Mouse (Mus musculus) megakaryocyte progenitor cell, adult 5-6 weeks (primary cell): ENCODE results near the gene Sgk2. TPM values are rescaled to one million over a fixed set of nuclear protein-coding genes. Genes with fewer than 3 reads are reported as not detected.
"Not testable (repeated sequence)": the region's sequence is repeated elsewhere in the genome, so short reads cannot be mapped to it uniquely, and the experiment has no call there.

Source experiments
- ATAC-seq: replicated peaks from 2 replicates; pipeline ENCODE4 v1.8.0; 2016; ENCODE audit warnings: mild to moderate bottlenecking, moderate TSS enrichment, inconsistent platforms; ENCODE audit not compliant: poor library complexity
- total RNA-seq, 2 experiments: library from RNA; stranded (forward) in 1 of 2; stranded (reverse) in 1 of 2; fragments of 157-497, 149-512 nt in 1 of 2; fragments of 200-1000 nt in 1 of 2; gene quantifications; 2 replicates each; pipeline versions ENCODE4 v1.2.3 to v1.2.4; 2015 to 2017

The Sgk2 gene
- total RNA-seq, 2 experiments from 2014 or later = not detected

DNA sequence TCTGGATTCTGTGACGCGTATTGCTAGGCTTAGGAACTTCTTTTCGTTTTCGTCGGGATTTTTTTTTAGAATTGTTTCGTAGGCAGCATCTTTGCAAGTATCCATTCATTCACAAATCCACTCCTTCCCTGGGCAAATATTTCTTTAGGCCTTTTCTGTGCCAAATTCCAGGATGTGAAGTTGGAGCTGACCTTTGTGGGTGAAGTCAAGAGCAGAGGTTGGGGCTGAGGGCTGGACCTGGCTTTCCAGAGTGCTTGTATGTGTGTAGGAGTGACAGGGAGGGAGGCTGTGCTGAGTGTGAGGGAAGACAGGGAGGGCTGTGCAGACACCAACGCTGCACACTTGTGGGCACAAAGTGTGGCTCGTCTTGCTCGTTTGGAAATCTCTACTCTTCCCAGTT is 69.5 kb downstream of the Sgk2 start:
- no peak for ATAC-seq

DNA sequence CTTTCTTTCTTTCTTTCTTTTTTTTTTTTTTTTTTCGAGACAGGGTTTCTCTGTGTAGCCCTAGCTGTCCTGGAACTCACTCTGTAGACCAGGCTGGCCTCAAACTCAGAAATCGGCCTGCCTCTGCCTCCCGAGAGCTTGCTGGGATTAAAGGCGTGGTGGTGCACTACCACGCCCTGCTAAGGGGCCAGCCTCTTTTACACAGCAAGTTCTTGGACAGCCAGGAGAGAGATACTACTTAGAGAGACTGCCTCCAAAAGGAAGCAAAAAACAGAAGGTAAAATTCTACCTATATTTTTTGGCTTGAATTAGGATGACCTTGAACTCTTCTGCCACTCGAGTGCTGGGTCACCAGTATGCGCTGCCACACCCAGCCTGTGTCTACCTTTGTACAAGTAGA is 71.9 kb downstream of the Sgk2 start:
- not testable (repeated sequence) for ATAC-seq

GRCm38 (mm10) chr2:163060630-163061029 is 73.5 kb downstream of the Sgk2 start:
- ATAC-seq = peak; percentile 33; the same call in 1 of the 2 replicates

- ATAC-seq = peak; percentile 69
Measured at GRCm38 (mm10) chr2:163061203-163062118, 74.3 kb downstream of the Sgk2 start.

GRCm38 (mm10) chr2:163062119-163062508 is 75.0 kb downstream of the Sgk2 start:
- no peak for ATAC-seq

Other genes with a start within 250 kb of the Sgk2 start
- gene Srsf6, start 55.8 kb upstream of the Sgk2 start, total RNA-seq (2015) = 239 and 254 TPM in 2 replicates
- gene Srsf6, start 55.8 kb upstream of the Sgk2 start, total RNA-seq (2017) = 221 and 260 TPM in 2 replicates
- not detected in 2 replicates for gene L3mbtl1, start 43.9 kb upstream of the Sgk2 start, total RNA-seq (2015)
- not detected in 2 replicates for gene L3mbtl1, start 43.9 kb upstream of the Sgk2 start, total RNA-seq (2017)
- 31.8 and 41.2 TPM in 2 replicates for gene Ift52, start 30.0 kb downstream of the Sgk2 start, total RNA-seq (2015)
- 13.5 and 28.3 TPM in 2 replicates for gene Ift52, start 30.0 kb downstream of the Sgk2 start, total RNA-seq (2017)
- 28.1 and 30.8 TPM in 2 replicates for gene Mybl2, start 67.4 kb downstream of the Sgk2 start, total RNA-seq (2015)
- 39.0 and 40.6 TPM in 2 replicates for gene Mybl2, start 67.4 kb downstream of the Sgk2 start, total RNA-seq (2017)
- gene Gtsf1l, start 100.5 kb downstream of the Sgk2 start, total RNA-seq (2015) = 0.90 and 1.4 TPM in 2 replicates
- gene Gtsf1l, start 100.5 kb downstream of the Sgk2 start, total RNA-seq (2017) = 0.61 TPM in 1 of 2 replicates, not detected in the other
- gene Tox2, start 215.8 kb downstream of the Sgk2 start, total RNA-seq (2015) = 0.15 and 0.27 TPM in 2 replicates
- 0.74 TPM in 1 of 2 replicates, not detected in the other for gene Tox2, start 215.8 kb downstream of the Sgk2 start, total RNA-seq (2017)